Mouse (Mus musculus): ENCODE measurements around the gene Nol4l. TPM values are rescaled to one million over a fixed set of nuclear protein-coding genes. Genes with fewer than 3 reads are reported as not detected.

The Nol4l gene
- total RNA-seq, 2 experiments from 2014 or later: 47.0 to 47.3 TPM

DNA sequence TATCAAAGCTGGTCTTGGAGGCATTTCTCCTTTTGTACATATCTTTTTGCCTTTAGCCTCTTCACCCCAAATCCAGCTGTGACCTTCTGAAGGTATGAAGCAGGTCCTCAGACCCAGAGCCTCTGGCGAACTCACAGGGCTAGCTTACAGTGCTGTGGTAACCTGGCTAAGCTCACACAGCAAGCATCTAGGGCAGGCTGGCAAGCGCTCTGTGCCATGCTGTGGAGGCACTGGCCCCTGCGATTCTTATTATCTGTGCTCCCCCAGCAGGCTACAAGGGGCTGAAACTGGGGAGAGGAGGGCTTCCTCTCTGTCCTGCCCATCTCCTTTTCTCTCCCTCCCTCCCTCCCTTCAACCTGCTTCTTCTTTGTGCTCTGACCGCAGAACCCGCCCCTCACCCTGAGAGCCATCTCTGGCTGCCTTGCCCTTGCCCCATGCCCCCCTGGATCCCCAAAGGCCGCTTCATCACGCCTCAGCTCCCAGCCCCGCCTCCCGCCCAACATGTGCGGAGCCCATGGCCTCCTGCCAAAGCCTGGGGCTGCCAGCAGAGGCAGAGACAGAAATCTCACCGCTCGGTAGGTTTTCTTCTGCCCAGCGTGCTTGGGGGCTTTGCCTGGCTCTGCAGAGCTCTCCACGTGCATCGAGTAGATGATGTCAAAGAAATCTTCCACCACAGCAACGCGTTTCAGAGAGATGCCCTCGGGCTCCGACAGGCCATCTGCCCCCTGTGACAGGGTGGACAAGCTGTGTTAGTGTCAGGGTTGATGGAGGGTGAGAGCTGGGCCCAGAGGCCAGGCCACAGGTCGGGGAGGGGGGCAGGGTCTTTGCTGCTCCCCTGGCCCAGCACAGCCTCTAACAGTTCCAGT is 46.4 kb downstream of the Nol4l start:
- peak; percentile 54 to 61 for DNase-seq

DNA sequence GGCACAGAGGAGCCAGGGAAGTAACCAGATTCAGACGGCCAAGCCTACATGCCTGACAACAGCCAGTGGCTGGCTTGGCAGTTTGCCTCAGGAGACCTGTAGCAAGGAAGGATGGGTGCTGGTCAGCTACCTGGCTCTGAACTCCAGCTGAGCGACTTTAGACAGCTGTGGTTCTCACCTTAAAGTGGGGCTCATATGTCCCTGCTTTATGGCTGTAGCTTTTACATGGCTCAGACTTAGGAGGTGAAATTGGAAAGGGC is 48.0 kb downstream of the Nol4l start:
- DNase-seq: no peak

DNA sequence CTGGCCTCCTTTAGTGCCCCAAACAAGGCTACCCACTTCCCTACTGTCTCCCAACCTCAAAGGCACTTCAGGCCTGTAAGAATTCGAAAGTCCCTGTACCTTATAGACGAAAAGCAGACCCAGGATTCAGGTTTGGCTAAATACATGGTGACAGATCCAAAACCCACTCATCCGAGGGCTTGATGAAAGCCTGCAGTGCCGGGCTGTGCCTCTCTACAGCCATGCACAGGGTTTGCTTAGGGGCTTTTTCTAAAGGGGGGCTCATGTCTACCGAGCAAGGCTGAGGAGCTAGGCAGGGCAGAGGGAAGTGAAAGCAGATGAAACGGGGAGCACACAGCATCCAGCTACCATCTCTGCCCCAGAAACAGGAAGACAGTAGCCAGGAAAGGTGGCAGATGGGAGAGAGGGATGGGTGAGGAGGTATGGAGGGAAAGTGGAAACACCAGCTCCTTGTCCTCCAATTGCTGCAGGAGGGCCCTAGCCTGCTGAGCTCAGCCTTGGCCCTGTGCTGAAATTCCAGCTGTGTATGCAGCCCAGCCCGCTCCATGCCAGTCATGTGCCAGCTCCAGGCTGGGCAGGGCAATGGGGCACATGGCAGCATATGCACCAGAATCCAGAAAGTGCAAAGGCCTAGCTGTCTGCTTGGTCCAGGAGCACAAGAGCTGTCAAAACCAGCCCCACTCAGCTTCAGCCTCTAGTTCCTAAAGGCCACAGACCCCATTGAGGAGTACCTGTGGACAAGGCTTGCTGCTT is 48.5 kb downstream of the Nol4l start:
- no peak for DNase-seq

DNA sequence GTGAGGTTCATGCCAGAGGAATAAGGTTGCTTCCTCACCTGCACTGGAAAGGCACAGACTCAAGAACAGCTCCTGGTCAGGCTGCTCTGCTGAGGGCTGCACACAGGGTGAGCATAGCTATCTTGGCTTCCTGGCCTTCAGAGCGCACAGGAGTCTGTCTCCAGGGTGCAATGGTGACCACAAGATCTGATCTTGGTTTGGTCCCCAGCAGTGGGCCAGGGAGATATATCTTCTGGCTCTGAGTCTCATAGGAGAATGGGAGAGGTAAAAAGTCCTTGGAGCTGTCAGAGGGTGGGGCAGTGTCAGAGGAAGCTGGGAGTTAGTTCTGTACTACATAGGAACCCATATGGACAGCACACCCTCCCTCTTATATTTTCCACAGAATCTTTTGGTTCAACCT is 50.3 kb downstream of the Nol4l start:
- DNase-seq: no peak

DNA sequence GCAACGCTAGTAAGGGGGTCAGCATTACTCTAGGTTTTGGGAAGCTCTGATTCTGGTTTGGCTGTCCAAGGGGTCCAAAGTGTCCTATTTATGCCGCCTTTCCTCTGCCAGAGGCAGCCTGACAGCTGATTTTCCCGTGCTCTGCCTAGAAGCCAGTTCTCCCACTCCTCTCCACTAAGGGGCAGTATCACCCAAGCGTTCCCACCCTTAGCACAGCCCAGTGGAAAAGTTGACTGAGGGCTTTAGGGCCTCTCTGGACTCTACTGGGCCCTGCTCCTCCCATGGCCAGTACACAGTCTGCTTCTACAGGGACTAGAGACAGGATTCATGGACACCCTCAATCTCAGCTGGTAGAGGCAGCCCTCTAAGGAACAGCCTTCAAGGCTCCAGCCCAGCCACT is 51.2 kb downstream of the Nol4l start:
- DNase-seq: peak; percentile 69 to 70

DNA sequence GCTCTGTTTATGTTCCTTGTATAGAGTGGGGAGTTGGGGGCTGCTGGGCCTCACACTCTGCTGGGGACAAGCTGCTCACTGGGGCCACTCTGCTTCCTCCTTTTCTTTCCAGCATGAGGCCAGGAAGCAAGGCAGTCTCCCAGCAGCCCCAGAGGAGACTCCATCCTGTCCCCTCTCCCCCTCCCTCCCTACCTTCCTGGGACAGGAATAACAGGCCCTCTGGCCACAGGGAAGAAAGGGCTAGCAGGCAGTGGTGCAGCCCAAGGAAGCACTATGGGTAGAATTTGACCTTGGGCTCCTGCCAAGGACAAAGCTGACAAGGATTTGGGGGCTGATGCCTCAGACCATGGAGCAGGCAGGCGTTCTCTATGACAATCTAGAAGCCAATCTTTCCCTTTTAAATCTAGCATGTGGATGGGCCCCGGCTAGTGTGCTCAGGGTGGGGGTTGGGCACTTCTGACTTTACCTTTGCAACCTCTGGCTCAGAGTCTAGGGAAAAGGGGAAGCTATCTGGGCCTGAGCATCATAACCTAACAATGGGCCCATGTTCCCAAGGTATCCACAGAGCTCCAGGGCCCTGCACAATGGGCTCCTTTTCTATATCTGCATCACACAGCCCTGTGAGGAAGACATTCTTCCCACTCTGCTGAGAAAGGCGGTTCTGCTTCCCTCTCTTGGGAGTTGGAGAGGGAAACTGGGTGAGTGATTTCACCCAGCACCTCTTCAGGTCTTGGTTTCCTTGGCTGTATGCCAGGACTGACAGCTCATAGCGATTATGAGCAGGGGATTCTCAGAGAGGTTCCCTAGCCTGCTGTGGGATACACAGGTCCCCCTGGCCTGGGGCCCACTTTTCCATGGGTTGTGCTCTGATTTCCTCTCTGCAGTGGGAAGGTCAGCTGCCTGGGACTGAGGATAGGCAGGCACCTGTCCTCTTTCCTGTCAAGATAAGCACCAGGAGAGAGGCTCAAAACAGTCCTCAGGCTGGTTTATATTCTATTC is 54.4 kb downstream of the Nol4l start:
- no peak for DNase-seq

DNA sequence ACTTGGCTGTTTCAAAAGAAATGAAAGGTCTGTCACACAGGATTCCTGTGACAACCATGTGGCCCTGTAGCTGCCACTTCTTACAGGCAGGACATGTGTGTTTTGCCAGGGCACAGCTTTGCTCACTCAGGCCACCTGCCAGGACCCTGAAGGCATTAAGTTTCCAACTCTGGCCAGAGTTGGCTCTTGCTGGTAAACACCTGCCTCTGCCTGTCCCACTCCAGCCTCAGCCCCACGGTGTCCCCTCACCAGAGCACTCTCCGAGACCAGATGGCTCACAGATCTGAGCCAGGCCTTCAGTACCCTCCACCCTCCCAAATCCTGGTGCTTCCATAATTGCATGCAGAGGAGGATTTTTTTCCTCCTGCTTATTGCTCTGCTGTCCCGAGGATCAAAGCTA is 58.8 kb downstream of the Nol4l start:
- no peak for DNase-seq

DNA sequence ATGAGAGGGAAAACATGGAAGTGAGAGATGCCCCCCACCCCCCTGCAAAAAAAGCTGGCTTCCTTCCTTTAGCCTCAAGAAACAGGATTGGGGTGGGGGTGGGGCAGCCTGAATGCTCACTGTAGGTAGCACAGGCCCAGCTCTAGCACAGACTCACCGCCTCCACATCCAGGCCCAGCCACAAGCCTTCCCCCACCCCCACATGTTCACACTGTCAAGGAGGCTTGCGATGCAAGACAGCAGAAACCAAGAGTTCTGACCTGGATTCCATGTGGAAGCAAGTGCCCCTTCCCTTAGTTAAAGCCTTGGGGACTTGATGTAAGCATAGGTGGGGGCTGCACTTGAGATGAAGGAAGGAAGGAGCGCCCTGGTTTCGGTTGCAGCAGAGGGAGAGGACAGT is 60.0 kb downstream of the Nol4l start:
- no peak for DNase-seq

DNA sequence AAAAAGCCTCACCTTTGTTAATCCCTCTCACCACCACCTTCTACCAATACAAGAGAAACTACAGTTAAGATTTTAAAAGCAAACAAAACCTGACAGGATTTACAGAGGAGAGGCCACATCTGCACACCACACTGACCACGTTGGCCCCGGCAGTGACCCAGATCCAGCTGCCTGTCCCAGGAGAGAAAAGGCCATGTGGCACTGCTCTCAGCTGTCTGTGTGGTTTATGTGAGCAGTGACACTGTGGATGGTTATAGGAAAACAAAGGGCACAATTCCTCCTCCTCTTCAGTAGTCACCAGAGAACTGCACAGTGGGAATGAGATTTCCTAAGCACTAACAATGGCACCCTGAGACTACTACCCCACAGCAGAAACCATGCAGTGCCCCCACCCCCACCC is 60.5 kb downstream of the Nol4l start:
- no peak for DNase-seq

DNA sequence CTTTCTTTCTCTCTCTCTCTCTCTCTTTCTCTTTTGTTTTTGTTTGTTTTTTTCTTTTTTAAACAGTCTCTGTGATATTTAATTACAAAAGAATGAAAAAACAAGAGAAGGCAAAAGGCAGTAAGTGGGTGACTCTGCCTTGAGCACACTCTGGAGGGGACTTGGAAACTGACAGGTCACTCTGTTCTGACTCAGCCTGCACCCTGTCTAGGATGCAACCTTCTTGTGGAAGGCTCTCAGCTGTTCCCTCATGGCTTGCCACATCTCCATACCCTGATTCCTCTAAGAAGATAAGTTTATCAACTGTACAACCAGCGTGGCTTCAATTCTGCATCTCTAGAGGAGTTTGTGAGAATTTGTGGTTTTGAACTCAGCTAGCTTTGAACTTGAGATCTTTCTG is 62.4 kb downstream of the Nol4l start:
- no peak for DNase-seq

DNA sequence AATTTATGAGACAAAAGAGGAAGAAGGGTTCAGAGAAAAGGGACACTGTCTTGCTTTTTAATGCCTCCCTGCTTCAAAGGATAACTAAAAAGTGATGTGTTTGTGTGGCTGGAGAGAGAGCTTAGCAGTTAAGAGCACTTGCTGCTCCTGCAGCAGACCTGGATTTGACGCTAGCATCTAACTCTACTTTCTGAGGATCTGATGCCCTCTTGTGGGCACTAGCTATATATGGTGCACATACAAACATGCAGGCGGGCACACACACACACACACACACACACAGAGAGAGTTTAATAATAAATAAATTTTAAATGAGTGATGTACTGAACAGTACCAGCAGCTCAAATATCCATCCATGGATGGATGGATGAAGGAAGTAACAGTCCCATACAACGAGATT is 66.5 kb downstream of the Nol4l start:
- no peak for DNase-seq

DNA sequence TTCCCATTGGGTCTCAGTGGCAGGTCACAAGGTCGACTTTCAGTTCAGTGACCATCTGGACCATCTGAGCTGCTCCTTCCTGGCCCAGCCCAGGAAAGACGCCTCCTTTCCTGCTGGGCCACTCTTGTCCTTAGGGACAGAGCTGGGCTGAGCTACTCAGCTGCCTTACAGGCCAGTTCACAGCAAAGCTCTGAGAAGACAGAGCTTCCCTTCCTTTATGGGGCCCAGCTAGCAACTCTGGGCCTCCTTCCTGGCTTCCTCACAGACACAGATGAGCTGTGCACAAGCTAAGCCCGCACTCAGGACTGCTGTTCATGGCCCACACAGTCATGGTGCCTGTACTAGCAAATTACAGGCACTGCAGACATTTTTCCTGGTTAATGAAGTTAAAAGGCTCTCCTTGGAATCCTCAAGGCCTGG is 71.7 kb downstream of the Nol4l start:
- no peak for DNase-seq

DNA sequence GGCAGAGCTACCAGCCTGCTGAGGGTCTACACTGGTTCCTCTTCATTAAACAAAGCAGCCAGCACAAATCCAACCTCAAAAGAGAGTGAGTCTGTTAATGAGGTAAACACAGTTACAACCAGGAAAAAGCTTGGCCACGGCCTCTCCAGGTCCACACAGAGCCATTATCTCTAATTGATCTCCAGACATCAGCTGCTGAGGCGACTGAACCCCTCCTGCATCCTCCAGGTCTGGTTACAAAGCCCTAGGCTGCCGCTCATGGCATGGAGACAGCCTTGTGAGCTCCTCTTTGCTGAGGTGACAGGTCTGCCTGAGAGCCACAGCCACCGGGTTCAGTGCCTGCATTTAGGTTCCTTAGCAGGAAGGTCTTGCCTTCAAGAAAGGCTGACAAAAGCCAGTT is 72.3 kb downstream of the Nol4l start:
- DNase-seq: no peak

DNA sequence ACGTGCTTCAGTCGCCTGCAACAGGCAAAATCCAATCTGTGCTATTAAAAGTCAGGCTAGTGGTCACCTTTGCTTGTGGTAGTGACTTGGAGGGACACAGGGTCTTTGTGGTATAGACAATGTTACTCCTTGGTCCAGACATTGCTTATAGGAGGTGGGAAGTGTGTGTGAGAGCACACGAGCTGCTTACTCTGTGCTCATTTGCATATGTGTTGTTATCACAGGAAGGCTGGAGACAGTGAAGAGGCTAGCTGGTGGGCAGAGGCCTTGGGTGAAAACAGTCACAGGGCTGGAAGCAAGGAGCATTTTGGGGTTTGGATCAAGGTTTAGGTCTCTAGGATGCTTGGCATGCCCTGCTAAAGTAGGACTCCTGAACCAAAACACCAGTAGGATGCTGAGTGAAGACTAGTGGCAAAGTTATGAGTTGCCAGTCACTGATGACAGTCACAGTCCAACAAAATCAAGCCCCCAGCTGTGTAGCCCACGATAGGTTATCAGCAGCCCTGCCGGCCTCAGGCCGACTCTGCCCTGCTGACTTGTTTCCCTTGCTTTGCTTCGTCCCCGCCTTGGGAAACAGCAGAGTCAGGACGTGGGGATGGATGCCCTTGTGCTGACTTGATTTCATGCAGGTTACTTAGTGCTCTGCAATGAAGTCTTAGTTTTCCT is 74.8 kb downstream of the Nol4l start:
- DNase-seq: no peak

DNA sequence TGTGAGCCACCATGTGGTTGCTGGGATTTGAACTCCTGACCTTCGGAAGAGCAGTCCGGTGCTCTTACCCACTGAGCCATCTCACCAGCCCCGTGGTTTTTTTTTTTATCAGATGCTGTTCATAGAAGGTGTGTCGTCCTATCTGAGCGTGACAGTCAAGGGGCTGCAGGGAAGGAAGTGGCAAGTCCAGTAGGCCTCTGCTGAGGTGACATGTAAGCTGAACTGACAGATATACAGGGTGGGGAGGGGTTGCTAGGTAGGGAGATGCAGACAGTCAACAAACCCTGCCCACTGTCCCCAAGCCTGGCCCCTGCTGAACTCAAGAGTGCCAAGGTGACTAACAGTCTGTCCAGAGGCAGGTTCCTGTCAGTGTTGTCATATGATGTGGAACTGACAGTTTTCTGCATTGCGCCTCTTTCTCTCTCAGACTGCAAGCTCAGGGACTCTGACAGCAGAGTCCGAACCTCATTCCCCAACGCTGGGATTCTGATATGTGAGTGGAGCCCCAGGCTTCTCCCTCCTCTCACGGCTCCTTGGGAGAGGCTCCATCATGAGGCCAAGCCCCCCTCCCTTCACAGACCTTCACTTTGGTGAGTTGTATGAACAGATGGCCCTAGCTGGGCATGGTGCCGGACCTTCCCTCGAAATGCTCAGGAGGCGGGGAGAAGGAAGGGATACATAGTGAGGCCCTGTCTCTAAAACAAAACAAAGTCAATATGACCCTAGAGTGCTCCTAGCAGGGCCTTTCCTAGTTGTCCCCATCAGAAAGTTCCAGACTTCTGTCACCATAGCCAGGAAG is 75.6 kb downstream of the Nol4l start:
- DNase-seq: no peak

DNA sequence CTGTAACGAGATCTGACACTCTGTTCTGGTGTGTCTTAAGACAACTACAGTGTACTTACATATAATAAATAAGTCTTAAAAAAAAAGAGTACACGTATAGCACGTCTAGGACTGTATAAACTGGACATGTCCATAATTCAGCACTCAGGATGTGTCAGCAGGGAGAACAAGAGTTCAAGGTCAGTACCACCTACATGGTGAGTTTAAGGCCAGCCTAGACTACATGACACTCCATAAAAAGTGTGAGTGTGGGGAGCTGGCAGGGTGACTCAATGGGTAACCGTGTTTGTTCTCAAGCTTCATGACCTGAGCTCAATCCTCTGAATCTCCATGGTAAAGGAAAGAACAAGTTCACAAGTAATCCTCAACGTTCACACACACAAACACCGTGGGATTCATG is 81.3 kb downstream of the Nol4l start:
- no peak for DNase-seq

DNA sequence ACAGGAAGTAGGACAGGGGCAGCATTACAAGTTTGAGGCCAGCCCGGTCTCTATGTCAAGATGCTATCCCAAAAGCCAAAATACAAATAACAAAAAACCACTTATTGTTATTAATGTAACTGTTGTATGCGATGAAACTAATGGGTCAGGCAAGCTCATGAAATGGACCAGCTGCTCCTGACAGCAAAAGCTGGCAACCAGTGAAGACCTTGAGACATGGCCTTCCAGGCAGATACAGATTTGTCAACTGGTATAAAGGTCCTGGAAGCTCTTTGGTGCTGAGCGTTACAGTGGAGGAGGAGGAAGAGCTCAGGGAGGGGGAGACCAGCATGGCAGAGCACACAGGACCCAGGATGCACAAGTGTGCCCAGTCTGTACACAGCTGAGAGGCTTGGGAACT is 82.1 kb downstream of the Nol4l start:
- no peak for DNase-seq

DNA sequence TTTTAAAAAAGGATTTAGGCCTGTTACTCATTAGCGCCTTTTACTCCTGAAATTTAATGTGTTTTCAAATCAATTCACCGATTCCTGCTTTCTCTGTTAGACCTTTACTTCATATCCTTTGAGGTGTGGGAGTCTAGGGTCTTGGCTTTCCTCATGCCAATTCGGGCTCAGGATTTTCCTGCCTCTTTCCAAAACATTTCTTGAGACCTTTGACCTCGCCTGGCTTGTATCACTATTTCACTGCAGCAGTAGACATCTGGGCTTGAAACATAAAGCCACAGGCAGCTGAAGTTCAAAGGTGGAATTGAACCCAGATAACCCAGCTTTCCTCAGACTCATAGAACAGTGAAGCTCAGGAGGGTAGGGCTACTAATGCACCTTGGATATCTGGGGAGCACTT is 83.3 kb downstream of the Nol4l start:
- no peak for DNase-seq

DNA sequence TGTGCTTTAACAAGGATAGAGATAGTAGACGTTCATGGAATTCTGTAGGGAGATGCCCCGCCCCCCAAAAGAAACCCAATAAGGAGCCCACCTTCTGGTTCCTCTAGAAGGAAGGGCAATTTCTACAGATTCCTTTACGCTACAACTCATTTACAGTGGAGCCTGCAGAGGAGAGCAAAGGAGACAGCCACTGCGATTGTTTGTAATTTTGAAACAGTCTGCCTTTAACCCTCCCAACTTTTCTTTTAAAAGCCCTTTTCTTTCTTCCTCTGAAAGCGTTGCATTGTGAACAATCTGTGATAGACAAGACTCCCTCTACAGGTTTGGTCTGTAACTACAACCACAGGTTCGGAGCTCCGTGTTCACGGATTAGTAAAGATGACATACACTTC is 83.8 kb downstream of the Nol4l start:
- no peak for DNase-seq

DNA sequence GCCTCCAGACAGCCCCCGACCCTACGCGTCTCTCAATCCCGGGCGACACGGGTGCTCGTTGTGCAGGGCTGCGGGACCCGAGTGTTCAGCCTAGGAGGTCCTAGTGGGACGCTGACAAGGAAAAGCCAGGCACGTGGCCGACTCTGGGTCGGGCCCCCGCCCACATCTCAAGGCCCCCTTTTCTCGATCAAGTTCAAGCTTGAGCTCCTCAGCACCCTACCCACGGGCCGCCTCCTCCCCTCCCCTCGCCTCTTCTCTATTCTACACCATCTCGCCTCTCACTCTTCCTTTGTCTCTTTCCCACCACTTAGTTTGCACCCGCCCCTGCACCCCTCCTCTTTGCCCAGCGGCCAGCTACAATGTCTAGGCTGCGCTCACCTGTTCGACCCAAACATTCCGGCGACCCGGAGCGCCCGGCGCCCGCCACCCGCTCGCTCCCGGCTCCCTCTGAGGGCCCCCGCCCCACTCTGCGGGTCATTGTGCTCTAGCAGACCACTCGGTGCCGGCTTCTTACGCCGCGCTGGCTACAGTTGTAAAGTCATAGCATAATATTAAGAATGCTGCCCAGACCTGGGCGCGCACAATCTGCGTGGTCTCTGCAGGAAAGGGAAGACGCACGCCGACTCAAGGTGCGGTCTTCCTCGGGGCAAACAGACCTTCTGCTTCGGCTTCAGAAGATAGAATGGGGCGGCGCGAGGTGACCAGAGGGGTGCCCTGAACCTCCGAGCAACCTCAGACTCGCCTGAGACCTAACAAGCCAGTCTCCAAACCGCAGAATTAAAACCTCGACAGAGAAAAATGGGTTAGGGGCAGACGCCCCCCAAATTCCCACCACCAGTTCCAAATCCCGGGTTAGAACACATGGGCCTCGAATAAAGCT is 84.4 kb downstream of the Nol4l start:
- no peak for DNase-seq

Measured in layer of hippocampus, postnatal 36 days (tissue).